Mouse (Mus musculus): Measurements from ENCODE around the gene Ddx39. TPM values are rescaled to one million over a fixed set of nuclear protein-coding genes. Genes with fewer than 3 reads are reported as not detected.
A peak's percentile ranks its signal among the peaks of the same experiment; 100 is the strongest.

Gene Ddx39
- polyA plus RNA-seq, 1 experiment from 2014 or later, result 128 TPM

- Histone ChIP-seq H3K36me3 (0 out of 2 replicates have a peak, but pooled peaks cover 3% of the 10 kb centered on the region), H3K4me1 (replicated peaks) (peaks cover 35% of the 10 kb centered on the region), H3K9ac (0 out of 2 replicates have a peak overlapping the region, but pooled peaks have one; percentile 0), H3K27me3 (replicated peaks) (no peaks in the 10 kb centered on the region), H3K4me3 (peak overlapping the region; percentile 58; the same call in 1 of the 2 replicates), H3K4me2 (peak overlapping the region; percentile 88), H3K9me3 (replicated peaks) (no peaks in the 10 kb centered on the region), H3K27ac (ENCODE audit: poor library complexity, severe bottlenecking) (peak overlapping the region; percentile 33)
- no peak; the same call in 1 of the 2 replicates for ATAC-seq (ENCODE audit: insufficient number of reproducible peaks, low FRiP score)
- 69% methylated on average over 10 of the region's 10 CpGs for WGBS
These were observed 24.2 kb downstream of the Ddx39 start for GRCm38 (mm10) chr8:83738949-83739710.

GRCm38 (mm10) chr8:83739711-83740468, 24.9 kb downstream of the Ddx39 start:
- WGBS, result 36% methylated on average over 8 of the region's 8 CpGs
- Histone ChIP-seq H3K4me3 (peak overlapping the region; percentile 58), H3K36me3 (0 out of 2 replicates have a peak, but pooled peaks cover 3% of the 10 kb centered on the region), H3K4me2 (peak overlapping the region; percentile 88), H3K4me1 (replicated peaks) (peaks cover 35% of the 10 kb centered on the region), H3K27me3 (replicated peaks) (no peaks in the 10 kb centered on the region), H3K9me3 (replicated peaks) (no peaks in the 10 kb centered on the region), H3K27ac (ENCODE audit: poor library complexity, severe bottlenecking) (peak overlapping the region; percentile 33; the same call in 1 of the 2 replicates), H3K9ac (no peak overlapping the region)
- no peak for ATAC-seq (ENCODE audit: insufficient number of reproducible peaks, low FRiP score)

GRCm38 (mm10) chr8:83740586-83740975, 25.6 kb downstream of the Ddx39 start:
- H3K9me3 ChIP-seq (replicated peaks), result no peaks in the 10 kb centered on the region
- H3K9ac ChIP-seq, result peak overlapping the region; percentile 87
- WGBS, result 15% methylated on average over 3 of the region's 3 CpGs
- H3K36me3 ChIP-seq, result 0 out of 2 replicates have a peak, but pooled peaks cover 3% of the 10 kb centered on the region
- peak; percentile 20; the same call in 1 of the 2 replicates for ATAC-seq (ENCODE audit: insufficient number of reproducible peaks, low FRiP score)
- H3K4me1 ChIP-seq (replicated peaks), result peaks cover 35% of the 10 kb centered on the region
- H3K4me2 ChIP-seq, result peak overlapping the region; percentile 88
- peak overlapping the region; percentile 69 for H3K27ac ChIP-seq (ENCODE audit: poor library complexity, severe bottlenecking)
- H3K27me3 ChIP-seq (replicated peaks), result no peaks in the 10 kb centered on the region
- peak overlapping the region; percentile 58 for H3K4me3 ChIP-seq

- H3K4me2 ChIP-seq, result peak within 1 kb of the TSS; percentile 88
- 0 out of 2 replicates have a peak, but pooled peaks cover 3% of the 10 kb centered on the region for H3K36me3 ChIP-seq
- H3K9ac ChIP-seq, result peak within 1 kb of the TSS; percentile 87
- peak within 1 kb of the TSS; percentile 69 for H3K27ac ChIP-seq (ENCODE audit: poor library complexity, severe bottlenecking)
- peak within 1 kb of the TSS; percentile 58 for H3K4me3 ChIP-seq
- peaks cover 35% of the 10 kb centered on the region for H3K4me1 ChIP-seq (replicated peaks)
- 2% methylated on average over 50 of the region's 56 CpGs for WGBS
- no peaks in the 10 kb centered on the region for H3K9me3 ChIP-seq (replicated peaks)
- H3K27me3 ChIP-seq (replicated peaks), result no peaks in the 10 kb centered on the region
- peak; percentile 80 for ATAC-seq (ENCODE audit: insufficient number of reproducible peaks, low FRiP score)
These were observed 26.2 kb downstream of the Ddx39 start, which contains the start of gene Adgre5 for GRCm38 (mm10) chr8:83740976-83741741. Adgre5 (minus strand) TSS chr8:83741326.

- Histone ChIP-seq H3K4me1 (replicated peaks) (peaks cover 35% of the 10 kb centered on the region), H3K36me3 (0 out of 2 replicates have a peak, but pooled peaks cover 1% of the 10 kb centered on the region), H3K9me3 (replicated peaks) (no peaks in the 10 kb centered on the region), H3K4me2 (peak overlapping the region; percentile 88), H3K4me3 (peak overlapping the region; percentile 58; the same call in 1 of the 2 replicates), H3K9ac (0 out of 2 replicates have a peak overlapping the region, but pooled peaks have one; percentile 87), H3K27me3 (replicated peaks) (no peaks in the 10 kb centered on the region), H3K27ac (ENCODE audit: poor library complexity, severe bottlenecking) (0 out of 2 replicates have a peak overlapping the region, but pooled peaks have one; percentile 69)
- ATAC-seq (ENCODE audit: insufficient number of reproducible peaks, low FRiP score), result no peak
- WGBS, result 76% methylated on average over 19 of the region's 19 CpGs
These were observed 27.1 kb downstream of the Ddx39 start for GRCm38 (mm10) chr8:83741849-83742655.

GRCm38 (mm10) chr8:83742968-83743367, 28.0 kb downstream of the Ddx39 start:
- Histone ChIP-seq H3K4me1 (replicated peaks) (peaks cover 36% of the 10 kb centered on the region), H3K27me3 (replicated peaks) (no peaks in the 10 kb centered on the region), H3K9me3 (replicated peaks) (no peaks in the 10 kb centered on the region), H3K27ac (ENCODE audit: poor library complexity, severe bottlenecking) (no peak overlapping the region), H3K36me3 (no peaks in the 10 kb centered on the region), H3K9ac (no peak overlapping the region), H3K4me3 (no peak overlapping the region), H3K4me2 (no peak overlapping the region)
- WGBS, result 72% methylated on average over 6 of the region's 6 CpGs
- no peak for ATAC-seq (ENCODE audit: insufficient number of reproducible peaks, low FRiP score)

GRCm38 (mm10) chr8:83744070-83744469, 29.1 kb downstream of the Ddx39 start:
- Histone ChIP-seq H3K27ac (ENCODE audit: poor library complexity, severe bottlenecking) (no peak overlapping the region), H3K9me3 (replicated peaks) (no peaks in the 10 kb centered on the region), H3K36me3 (no peaks in the 10 kb centered on the region), H3K4me3 (no peak overlapping the region), H3K4me2 (no peak overlapping the region), H3K4me1 (replicated peaks) (peaks cover 36% of the 10 kb centered on the region), H3K9ac (no peak overlapping the region), H3K27me3 (replicated peaks) (no peaks in the 10 kb centered on the region)
- 77% methylated on average over 4 of the region's 4 CpGs for WGBS
- ATAC-seq (ENCODE audit: insufficient number of reproducible peaks, low FRiP score), result no peak

GRCm38 (mm10) chr8:83747661-83748346, 32.8 kb downstream of the Ddx39 start:
- peak overlapping the region; percentile 88 for H3K27ac ChIP-seq (ENCODE audit: poor library complexity, severe bottlenecking)
- peaks cover 21% of the 10 kb centered on the region for H3K4me1 ChIP-seq (replicated peaks)
- H3K9me3 ChIP-seq (replicated peaks), result no peaks in the 10 kb centered on the region
- H3K9ac ChIP-seq, result peak overlapping the region; percentile 74
- peak overlapping the region; percentile 85 for H3K4me2 ChIP-seq
- no peaks in the 10 kb centered on the region for H3K36me3 ChIP-seq
- no peaks in the 10 kb centered on the region for H3K27me3 ChIP-seq (replicated peaks)
- ATAC-seq (ENCODE audit: insufficient number of reproducible peaks, low FRiP score), result peak; percentile 76
- peak overlapping the region; percentile 47 for H3K4me3 ChIP-seq
- under 1% methylated on average over 28 of the region's 28 CpGs for WGBS

GRCm38 (mm10) chr8:83748708-83749107, 33.7 kb downstream of the Ddx39 start:
- 41% methylated on average over 3 of the region's 3 CpGs for WGBS

More at GRCm38 (mm10) chr8:83748708-83749107, 33.7 kb downstream of the Ddx39 start:
- Histone ChIP-seq H3K9ac (no peak overlapping the region), H3K4me1 (replicated peaks) (peaks cover 21% of the 10 kb centered on the region), H3K27me3 (replicated peaks) (no peaks in the 10 kb centered on the region), H3K4me3 (no peak overlapping the region), H3K4me2 (peak overlapping the region; percentile 85), H3K9me3 (replicated peaks) (no peaks in the 10 kb centered on the region), H3K36me3 (no peaks in the 10 kb centered on the region), H3K27ac (ENCODE audit: poor library complexity, severe bottlenecking) (peak overlapping the region; percentile 88)
- ATAC-seq (ENCODE audit: insufficient number of reproducible peaks, low FRiP score), result 0 out of 2 replicates have a peak, but pooled peaks have one; percentile 29

All from heart, embryonic 12.5 days (tissue).